Mouse (Mus musculus) MEL (cell line): Measurements from ENCODE around the gene Susd6.

ENCODE experiments used
- CTCF ChIP-seq, 3 experiments: IDR thresholded peaks in 2 of 3; conservative IDR thresholded peaks in 1 of 3; 2 replicates each; pipeline ENCODE4 v1.5.1; 2011 to 2012; ENCODE audit warnings: low read length in 3 of 3, low read depth in 2 of 3, mild to moderate bottlenecking in 2 of 3, improper control_type of control experiment in 1 of 3, inconsistent platforms in 1 of 3, mixed read lengths in 1 of 3, moderate library complexity in 1 of 3; ENCODE audit not compliant: control insufficient read depth in 1 of 3, insufficient read depth in 1 of 3, poor library complexity in 1 of 3, severe bottlenecking in 1 of 3
- MAFK ChIP-seq: IDR thresholded peaks from 2 replicates; pipeline ENCODE4 v1.6.1; 2011; ENCODE audit warnings: low read depth, mild to moderate bottlenecking, low read length, improper control_type of control experiment, borderline replicate concordance
- MAX ChIP-seq: IDR thresholded peaks from 2 replicates; pipeline ENCODE4 v1.6.1; 2011; ENCODE audit warnings: low read length, improper control_type of control experiment
- MEF2A ChIP-seq: IDR thresholded peaks from 2 replicates; pipeline ENCODE4 v1.6.1; 2014; ENCODE audit warnings: low read depth, mild to moderate bottlenecking, inconsistent platforms, low read length, improper control_type of control experiment; ENCODE audit not compliant: poor library complexity, insufficient replicate concordance, severe bottlenecking; ENCODE audit errors: extremely low read depth
- POLR2A ChIP-seq, 2 experiments: IDR thresholded peaks; 2 replicates each; pipeline ENCODE4 v1.6.1; 2011 to 2012; ENCODE audit warnings: low read length in 2 of 2, mild to moderate bottlenecking in 2 of 2, control low read depth in 1 of 2, improper control_type of control experiment in 1 of 2, low read depth in 1 of 2, moderate library complexity in 1 of 2; ENCODE audit not compliant: control insufficient read depth in 1 of 2, insufficient read depth in 1 of 2, poor library complexity in 1 of 2
- POLR2AphosphoS2 ChIP-seq: IDR thresholded peaks from 2 replicates; pipeline ENCODE4 v1.6.1; 2011; ENCODE audit warnings: low read length, improper control_type of control experiment
- SIN3A ChIP-seq: IDR thresholded peaks from 2 replicates; pipeline ENCODE4 v1.6.1; 2012; ENCODE audit warnings: low read length, improper control_type of control experiment, inconsistent platforms

DNA sequence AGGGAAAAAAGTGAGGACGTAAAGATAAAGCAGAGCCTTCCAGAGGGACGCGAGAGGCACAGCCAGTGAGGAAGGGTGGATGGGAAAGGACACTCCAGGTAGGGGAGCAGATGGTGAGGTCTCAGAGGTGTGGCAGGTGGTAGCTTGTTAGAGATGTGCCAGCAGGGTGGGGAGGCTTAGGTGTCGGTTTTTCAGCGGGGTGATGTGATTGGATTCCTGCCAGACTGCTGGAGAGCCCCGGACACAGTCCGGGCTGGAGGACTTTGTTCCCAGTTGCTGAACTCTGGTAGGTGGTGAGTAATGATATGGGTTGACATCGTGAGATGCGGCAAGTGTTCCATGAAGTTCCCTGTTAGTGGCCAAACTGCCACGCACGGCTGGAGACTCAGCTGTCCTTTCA, 2.7 kb upstream of the Susd6 start:
- TF ChIP-seq SIN3A, result no peak
- TF ChIP-seq POLR2A (IDR thresholded peaks at IDR 0.05; ENCODE audit: control insufficient read depth in 1 of 2, insufficient read depth in 1 of 2, low read depth in 1 of 2, low read length in 2 of 2, poor library complexity in 1 of 2), result no peak
- TF ChIP-seq MEF2A, result no peak
- TF ChIP-seq MAX, result no peak
- no peak for TF ChIP-seq CTCF (IDR thresholded peaks at IDR 0.05 in 2 of 3, conservative IDR thresholded peaks at IDR 0.05 in 1 of 3; ENCODE audit: control insufficient read depth in 1 of 3, insufficient read depth in 1 of 3, low read depth in 2 of 3, low read length in 3 of 3, poor library complexity in 1 of 3, severe bottlenecking in 1 of 3)
- TF ChIP-seq POLR2AphosphoS2, result no peak
- TF ChIP-seq MAFK, result no peak
